Mouse (Mus musculus) cerebellum, adult 11-12 months (tissue): ENCODE data around the gene C8a.
A peak's percentile ranks its signal among the peaks of the same experiment; 100 is the strongest.

Source experiments
- DNase-seq: peaks from one replicate; pipeline ENCODE4 v3.0.0; 2022

C8a gene

GRCm38 (mm10) chr4:104876323-104876722 lies at the start of gene C8a:
TSS of gene C8a (minus strand) at chr4:104876398.
- DNase-seq: no peak

- no peak for DNase-seq
Observed at GRCm38 (mm10) chr4:104925383-104925782, 49.2 kb upstream of the C8a start.

GRCm38 (mm10) chr4:104918017-104918416 lies 41.8 kb upstream of the C8a start:
- no peak for DNase-seq

GRCm38 (mm10) chr4:104914711-104915247 lies 38.6 kb upstream of the C8a start:
- DNase-seq: no peak

- peak; percentile 7 for DNase-seq
Observed at GRCm38 (mm10) chr4:104913291-104914129, 37.3 kb upstream of the C8a start, which contains the start of gene Fyb2. TSS of gene Fyb2 (plus strand) at chr4:104913456.

- peak; percentile 17 for DNase-seq
Observed at GRCm38 (mm10) chr4:104911685-104912084, 35.5 kb upstream of the C8a start.

GRCm38 (mm10) chr4:104905049-104905448 lies 28.9 kb upstream of the C8a start:
- no peak for DNase-seq

GRCm38 (mm10) chr4:104902836-104903235 lies 26.6 kb upstream of the C8a start:
- DNase-seq: no peak

- peak; percentile 40 for DNase-seq
Observed at GRCm38 (mm10) chr4:104894004-104894734, 18.0 kb upstream of the C8a start.

GRCm38 (mm10) chr4:104893588-104893987 lies 17.4 kb upstream of the C8a start:
- no peak for DNase-seq

- peak; percentile 41 for DNase-seq
Observed at GRCm38 (mm10) chr4:104891708-104892107, 15.5 kb upstream of the C8a start.

- no peak for DNase-seq
Observed at GRCm38 (mm10) chr4:104888499-104889262, 12.5 kb upstream of the C8a start.

- no peak for DNase-seq
Observed at GRCm38 (mm10) chr4:104887486-104887885, 11.3 kb upstream of the C8a start.

- no peak for DNase-seq
Observed at GRCm38 (mm10) chr4:104875832-104876231, 366 bp downstream of the C8a start.

- no peak for DNase-seq
Observed at GRCm38 (mm10) chr4:104870196-104870595, 6.0 kb downstream of the C8a start.

GRCm38 (mm10) chr4:104869581-104869980 lies 6.6 kb downstream of the C8a start:
- no peak for DNase-seq

- no peak for DNase-seq
Observed at GRCm38 (mm10) chr4:104864397-104864796, 11.8 kb downstream of the C8a start.

- no peak for DNase-seq
Observed at GRCm38 (mm10) chr4:104861241-104861640, 15.0 kb downstream of the C8a start.

- no peak for DNase-seq
Observed at GRCm38 (mm10) chr4:104857823-104858222, 18.4 kb downstream of the C8a start.

GRCm38 (mm10) chr4:104857029-104857428 lies 19.2 kb downstream of the C8a start, which contains the start of gene Gm17662:
TSS of gene Gm17662 (plus strand) at chr4:104857329.
- DNase-seq: no peak

- no peak for DNase-seq
Observed at GRCm38 (mm10) chr4:104855216-104855615, 21.0 kb downstream of the C8a start.

- no peak for DNase-seq
Observed at GRCm38 (mm10) chr4:104843546-104843945, 32.7 kb downstream of the C8a start.

GRCm38 (mm10) chr4:104842204-104842603 lies 34.0 kb downstream of the C8a start:
- DNase-seq: no peak
